Mouse (Mus musculus): ENCODE data around the gene Rbmxl2.
A peak's percentile ranks its signal among the peaks of the same experiment; 100 is the strongest.

Rbmxl2 gene

DNA sequence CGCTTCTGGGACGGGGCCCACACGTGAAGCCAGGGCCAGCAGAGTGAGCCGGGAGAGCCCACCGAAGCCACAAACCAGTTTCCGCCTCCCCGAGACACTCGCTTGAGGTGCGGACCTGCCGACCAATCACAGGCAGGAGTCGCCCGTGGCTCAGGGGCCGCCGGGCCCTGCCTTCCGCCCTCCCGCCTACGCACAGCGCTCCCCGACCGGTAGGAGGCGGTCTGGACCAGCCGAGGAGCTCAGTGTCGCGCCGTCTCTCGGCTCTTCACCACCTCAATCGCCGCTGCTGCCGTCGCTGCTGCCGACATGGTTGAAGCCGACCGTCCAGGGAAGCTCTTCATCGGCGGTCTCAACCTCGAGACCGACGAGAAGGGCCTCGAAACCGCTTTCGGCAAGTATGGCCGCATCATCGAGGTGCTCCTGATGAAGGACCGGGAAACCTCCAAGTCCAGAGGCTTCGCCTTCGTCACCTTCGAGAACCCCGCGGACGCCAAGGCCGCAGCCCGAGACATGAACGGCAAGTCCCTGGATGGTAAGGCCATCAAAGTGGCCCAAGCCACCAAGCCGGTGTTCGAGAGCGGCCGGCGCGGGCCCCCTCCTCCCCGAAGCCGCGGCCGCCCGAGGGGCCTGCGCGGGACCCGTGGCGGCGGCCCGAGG is at the start of gene Rbmxl2:
Rbmxl2 (plus strand) TSS at position 242 of the 657 bp plus-strand sequence.
- DNase-seq (ENCODE audit: low read depth, low spot score), result no peak

DNA sequence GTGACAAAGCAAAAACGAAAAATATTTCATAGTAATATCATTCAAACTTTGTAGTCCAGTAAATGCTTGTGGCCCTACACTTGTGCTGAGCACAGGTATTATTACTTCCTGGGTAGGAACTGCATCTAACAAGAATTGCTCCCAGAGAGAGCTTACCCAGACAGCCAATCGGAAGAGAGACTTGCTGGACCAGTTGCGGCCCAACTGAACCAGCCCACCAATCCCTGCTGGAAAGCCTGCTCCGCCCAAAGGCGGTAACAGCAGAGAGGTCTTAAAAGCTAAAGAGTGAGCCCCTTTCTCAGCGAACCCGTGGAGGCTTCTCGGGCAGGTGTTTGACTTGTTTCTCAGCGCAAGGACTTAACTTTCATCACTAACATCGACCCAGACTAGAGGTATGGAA is 42.6 kb upstream of the Rbmxl2 start, which contains the start of gene Nlrp14:
Nlrp14 (plus strand) TSS at position 301 of the 400 bp plus-strand sequence.
- DNase-seq (ENCODE audit: low read depth, low spot score), result no peak

DNA sequence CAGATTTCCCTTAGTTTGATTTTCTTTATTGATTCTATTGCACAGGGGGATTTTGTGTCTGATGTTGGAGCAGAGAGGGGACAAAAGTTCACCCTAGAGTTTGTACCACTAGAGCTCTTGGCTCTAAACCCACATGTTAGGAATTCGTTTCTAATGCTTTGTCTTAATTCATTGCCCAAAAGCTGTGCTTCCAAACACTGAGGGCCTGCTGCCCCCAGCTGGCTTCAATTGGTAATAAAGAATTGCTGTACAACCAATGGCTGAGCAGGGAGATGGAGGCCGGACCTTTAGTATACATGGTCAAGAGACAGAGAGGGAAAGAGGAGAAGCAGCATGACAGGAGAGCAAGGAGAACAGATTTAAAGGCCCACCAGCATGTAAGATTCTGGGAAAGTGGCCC is 28.8 kb upstream of the Rbmxl2 start:
- no peak for DNase-seq (ENCODE audit: low read depth, low spot score)

DNA sequence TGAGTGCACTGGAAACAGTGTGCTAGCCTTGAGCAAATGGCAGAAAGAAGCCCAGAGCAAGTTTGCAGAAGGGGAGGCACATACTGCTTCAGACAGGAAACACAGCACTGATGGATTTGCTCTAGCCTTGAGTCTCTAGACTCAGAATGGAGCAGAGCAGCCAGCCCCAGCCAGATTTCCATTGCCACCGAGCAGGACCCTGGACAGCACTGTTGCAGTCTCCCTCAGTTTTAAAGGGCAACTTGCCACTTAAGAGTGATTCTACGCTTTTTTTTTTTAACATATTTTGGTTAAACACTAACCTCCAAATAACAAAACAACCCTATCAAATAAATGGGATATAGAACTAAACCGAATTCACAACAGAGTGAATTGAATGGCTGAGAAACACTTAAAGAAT is 7.4 kb upstream of the Rbmxl2 start:
- DNase-seq (ENCODE audit: low read depth, low spot score), result no peak

DNA sequence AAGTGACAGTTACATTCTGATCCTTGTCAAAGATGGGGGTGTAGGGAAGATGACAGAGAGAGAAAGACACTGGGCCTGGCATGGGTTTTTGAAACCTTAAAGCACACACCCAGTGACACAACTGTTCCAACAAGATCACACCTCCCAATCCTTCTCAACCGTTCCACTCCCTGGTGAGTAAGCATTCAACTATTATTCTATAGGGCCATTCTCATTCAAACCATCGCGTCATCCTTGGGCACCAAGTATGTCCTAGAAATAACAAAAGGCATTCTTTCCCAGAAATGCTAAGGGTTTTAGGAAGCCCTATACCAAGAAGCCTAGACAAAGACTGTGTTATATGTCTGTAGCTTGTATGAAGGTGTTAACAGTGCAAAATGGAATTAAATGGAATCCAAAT is 1.4 kb upstream of the Rbmxl2 start:
- no peak for DNase-seq (ENCODE audit: low read depth, low spot score)

DNA sequence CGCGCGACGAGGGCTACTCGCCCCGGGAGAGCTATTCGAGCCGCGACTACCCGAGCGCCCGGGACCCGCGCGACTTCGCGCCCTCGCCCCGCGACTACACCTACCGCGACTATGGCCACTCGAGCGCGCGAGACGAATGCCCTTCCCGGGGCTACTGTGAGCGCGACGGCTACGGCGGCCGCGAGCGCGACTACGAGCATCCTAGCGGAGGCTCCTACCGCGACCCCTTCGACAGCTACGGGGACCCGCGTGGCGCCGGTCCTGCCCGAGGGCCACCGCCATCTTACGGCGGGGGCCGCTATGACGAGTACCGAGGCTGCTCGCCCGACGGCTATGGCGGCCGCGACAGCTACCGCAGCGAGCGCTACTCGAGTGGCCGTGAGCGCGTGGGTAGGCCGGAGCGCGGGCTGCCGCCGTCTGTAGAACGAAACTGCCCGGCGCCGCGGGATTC is 906 bp downstream of the Rbmxl2 start:
- no peak for DNase-seq (ENCODE audit: low read depth, low spot score)

DNA sequence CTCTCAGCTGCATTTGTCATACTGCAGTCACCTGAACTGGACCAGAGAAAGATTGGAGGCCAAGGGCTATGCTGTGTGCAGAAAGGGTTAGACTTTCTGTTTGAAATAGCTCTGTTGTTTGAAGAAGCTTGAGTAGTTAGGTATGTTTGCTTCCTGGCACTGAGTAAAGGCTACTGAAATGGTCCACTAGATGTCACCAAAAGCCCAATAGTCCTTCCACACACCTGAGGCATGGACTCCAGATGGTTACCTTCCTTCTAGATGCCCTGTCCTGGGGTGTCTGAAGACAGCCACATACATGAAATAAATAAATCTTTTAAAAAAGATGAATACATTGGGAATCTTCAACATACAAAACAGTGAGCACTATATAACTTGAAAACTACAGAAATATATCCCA is 6.5 kb downstream of the Rbmxl2 start:
- peak; percentile 1 for DNase-seq (ENCODE audit: low read depth, low spot score)

DNA sequence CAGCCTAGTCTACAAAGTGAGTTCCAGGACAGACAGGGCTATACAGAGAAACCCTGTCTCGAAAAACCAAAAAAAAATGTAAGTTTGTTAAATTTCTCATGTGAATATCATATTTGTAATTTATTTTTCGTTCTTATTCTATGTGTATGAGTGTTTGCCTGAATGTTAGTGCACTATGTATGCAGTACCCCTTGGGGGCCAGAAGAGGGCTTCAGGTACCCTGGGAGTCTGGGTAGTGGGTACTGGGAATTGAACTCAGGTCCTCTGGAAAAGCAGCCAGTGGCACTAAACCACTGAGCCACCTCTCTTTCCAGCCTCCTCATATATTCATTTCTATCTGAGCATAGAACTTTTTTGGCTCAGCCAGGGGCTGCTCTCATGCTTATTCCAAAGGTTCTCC is 7.6 kb downstream of the Rbmxl2 start:
- no peak for DNase-seq (ENCODE audit: low read depth, low spot score)

DNA sequence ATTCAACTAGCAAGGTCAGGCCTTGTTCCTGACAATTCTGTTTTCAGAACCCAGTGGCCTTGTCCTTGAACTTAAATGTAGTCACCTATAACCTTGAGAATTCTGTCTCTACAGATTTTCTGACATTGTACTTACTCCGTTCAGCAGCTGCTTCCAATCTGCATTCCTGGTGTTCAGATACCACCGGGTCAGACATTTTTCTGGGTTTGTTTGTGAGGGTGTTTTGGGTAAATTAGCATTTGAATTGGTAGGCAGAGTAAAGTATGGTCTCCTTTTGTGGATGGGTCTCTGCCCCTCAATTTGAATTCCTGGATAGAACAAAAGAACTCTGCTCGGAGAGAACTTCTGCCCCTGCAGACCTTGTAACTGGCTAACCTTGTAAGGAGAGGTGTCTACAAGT is 27.6 kb downstream of the Rbmxl2 start:
- DNase-seq (ENCODE audit: low read depth, low spot score), result no peak

DNA sequence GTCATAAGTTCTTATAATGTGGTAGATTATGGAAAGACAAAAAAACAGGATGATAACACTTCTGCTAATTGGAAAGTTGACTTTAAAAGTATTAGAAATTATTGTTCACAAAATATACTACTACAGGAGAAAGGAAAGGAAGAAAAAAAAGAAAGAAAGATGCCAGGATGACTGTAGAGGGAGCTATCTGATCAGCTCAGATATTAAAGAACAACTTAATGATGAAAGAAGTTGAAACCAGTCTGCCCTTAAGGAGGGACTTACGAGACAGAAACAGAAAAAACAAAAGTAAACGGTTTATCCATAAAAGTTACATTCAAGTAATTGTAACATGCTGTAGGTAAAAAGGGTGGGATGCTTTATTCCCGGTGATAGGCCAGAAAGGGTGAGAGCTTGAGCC is 28.3 kb downstream of the Rbmxl2 start:
- DNase-seq (ENCODE audit: low read depth, low spot score), result no peak

DNA sequence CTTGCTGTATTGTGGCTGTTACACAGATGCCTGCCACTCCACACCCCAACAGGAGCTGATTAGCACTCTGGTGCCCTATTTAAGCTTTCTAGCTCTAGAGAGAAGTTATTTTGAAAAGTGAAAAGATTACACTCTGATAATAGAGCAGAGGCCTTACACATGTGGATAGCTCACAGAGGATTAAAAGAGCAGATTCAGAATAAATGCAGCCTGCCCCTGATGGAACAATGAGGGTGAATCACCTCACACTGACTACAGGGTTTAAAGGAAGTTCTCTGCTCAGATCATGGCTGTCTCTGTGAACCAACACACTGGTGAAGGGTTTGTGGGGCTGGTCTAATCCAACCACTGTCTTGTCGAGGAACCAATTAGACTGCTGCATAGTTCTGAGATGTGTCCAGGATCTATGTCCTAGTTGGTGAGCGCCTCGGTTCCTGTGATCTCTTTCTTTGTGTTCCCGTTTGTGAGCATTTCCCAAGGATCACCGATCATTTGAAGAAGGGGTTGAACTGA is 32.2 kb downstream of the Rbmxl2 start:
- DNase-seq (ENCODE audit: low read depth, low spot score), result no peak

DNA sequence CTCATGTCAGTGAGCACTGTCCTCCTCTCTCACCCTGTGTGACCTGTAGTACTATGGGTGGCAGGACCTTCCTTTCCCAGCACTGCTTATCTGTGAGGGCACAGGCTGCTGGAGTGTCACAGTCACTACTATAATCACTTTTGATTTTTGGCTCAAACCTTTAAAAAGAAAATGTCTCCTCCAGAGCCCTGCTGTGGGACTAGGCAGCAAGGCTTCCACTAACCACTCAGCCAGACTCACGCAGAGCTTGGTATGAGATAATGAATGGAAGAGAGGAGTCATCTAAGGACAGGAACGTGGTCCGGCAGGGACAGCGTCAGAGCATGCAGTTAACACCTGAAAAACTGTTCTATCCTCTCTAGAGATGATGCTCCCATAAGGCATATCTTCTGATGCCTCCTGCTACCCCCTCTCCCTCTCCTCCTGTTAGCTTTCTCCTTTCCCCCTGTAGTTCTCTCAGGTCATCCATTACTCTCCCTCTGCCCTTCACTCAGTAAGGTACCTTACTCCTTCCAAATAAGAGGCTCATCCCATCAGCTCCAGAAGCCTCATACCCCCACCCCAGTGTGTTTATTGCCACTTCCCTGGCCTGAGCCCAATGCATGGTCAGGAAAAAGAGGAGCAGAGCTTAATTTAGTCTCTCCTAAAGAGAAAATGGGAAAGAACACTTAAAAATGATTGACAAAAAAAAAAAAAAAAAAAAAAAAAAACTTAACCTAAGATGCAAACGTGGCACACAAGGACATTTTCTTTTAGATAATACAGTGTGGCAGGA is 41.2 kb downstream of the Rbmxl2 start:
- no peak for DNase-seq (ENCODE audit: low read depth, low spot score)

DNA sequence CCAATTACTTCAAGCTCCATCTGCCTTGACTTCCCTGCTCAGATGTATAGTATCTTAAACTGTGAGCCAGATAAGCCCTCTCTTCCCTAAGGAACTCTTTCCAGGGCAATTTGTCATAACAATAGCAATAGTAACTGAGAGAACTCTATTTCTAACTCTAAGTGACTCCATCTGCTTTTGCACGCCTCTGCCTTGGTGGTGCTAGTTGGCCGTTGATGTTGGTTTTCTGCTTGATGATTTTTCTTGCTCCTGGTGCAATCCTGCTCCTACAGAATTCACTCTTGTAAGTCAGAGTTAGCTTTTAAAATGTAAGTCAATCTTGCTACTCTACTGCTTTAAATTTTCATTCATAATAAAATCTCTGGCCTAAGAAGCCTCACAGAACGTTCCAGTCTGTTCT is 44.1 kb downstream of the Rbmxl2 start:
- DNase-seq (ENCODE audit: low read depth, low spot score), result no peak

DNA sequence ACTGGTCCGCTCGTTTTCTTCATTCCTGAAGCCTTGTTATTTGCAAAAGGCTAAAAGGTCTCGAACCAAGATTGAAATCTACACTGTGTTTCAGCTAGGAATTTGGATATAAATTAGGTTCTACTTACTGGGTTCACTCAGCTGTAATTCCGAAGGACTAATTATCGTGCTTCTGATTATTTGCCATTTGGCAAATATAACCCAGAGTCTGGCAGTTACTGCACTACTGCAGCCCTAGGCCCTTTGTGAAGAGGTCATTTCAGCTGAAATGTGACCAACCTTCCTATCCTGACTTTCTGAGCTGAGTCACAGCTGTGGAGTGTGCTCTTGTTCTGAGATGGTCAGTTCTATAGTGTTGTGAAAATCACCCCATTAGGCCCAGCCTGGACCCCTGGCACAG is 50.7 kb downstream of the Rbmxl2 start:
- DNase-seq (ENCODE audit: low read depth, low spot score), result no peak

All from A20 (cell line).